Mouse (Mus musculus) heart, embryonic 12.5 days (tissue): ENCODE results near the gene Rtl1. TPM values are rescaled to one million over a fixed set of nuclear protein-coding genes. Genes with fewer than 3 reads are reported as not detected.

ENCODE experiments used
- ATAC-seq: fragments of 200-750 bp; cut with Nextera tagmentation; 2 replicates; pipeline ENCODE4 v1.8.0; 2017; ENCODE audit warnings: moderate TSS enrichment, moderate library complexity; ENCODE audit not compliant: insufficient number of reproducible peaks, low FRiP score
- H3K27ac ChIP-seq: fragments of 300-500 bp; sonication (generic); 2 replicates; pipeline ENCODE4 v1.5.1; 2016; ENCODE audit warnings: mild to moderate bottlenecking, moderate library complexity; ENCODE audit not compliant: poor library complexity, severe bottlenecking
- H3K27me3 ChIP-seq: fragments of 300-500 bp; sonication (generic); replicated peaks from 2 replicates; pipeline ENCODE4 v1.6.1; 2016; ENCODE audit warnings: mild to moderate bottlenecking, moderate library complexity
- H3K36me3 ChIP-seq: fragments of 300-500 bp; sonication (generic); 2 replicates; pipeline ENCODE4 v1.6.1; 2016; ENCODE audit warnings: mild to moderate bottlenecking, moderate library complexity
- H3K4me1 ChIP-seq: fragments of 300-500 bp; sonication (generic); replicated peaks from 2 replicates; pipeline ENCODE4 v1.6.1; 2016; ENCODE audit warnings: mild to moderate bottlenecking
- H3K4me2 ChIP-seq: fragments of 300-500 bp; sonication (generic); 2 replicates; pipeline ENCODE4 v1.6.1; 2016; ENCODE audit warnings: mild to moderate bottlenecking, moderate library complexity
- H3K4me3 ChIP-seq: fragments of 300-500 bp; sonication (generic); 2 replicates; pipeline ENCODE4 v1.5.1; 2016; ENCODE audit warnings: mild to moderate bottlenecking
- H3K9ac ChIP-seq: fragments of 300-500 bp; sonication (generic); 2 replicates; pipeline ENCODE4 v1.6.1; 2016; ENCODE audit warnings: mild to moderate bottlenecking, moderate library complexity
- H3K9me3 ChIP-seq: fragments of 300-500 bp; sonication (generic); replicated peaks from 2 replicates; pipeline ENCODE4 v1.6.1; 2016; ENCODE audit warnings: mild to moderate bottlenecking, moderate library complexity
- WGBS: fragments of 180-500 bp; shearing (Covaris S2); methylation state at CpG from one replicate; pipeline ENCODE4 v1.1.7; 2016; 5-methylcytosine and 5-hydroxymethylcytosine counted together
- polyA plus RNA-seq: library from polyadenylated mRNA; unstranded; fragments of >200 nt; fragmentation: Nextera tagmentation; extraction: Ambion mirVana; gene quantifications from 2 replicates; pipeline ENCODE4 v1.2.1, GENCODE M21; 2016

The Rtl1 gene
- polyA plus RNA-seq, 1 experiment from 2014 or later, result 0.34 TPM

- Histone ChIP-seq H3K36me3 (peaks cover 56% of the 10 kb centered on the region), H3K9ac (no peak overlapping the region), H3K27me3 (0 out of 2 replicates have a peak, but pooled peaks cover 17% of the 10 kb centered on the region), H3K27ac (no peak overlapping the region), H3K4me3 (no peak overlapping the region; the same call in 1 of the 2 replicates), H3K4me2 (peak overlapping the region; percentile 27), H3K4me1 (peaks cover 3% of the 10 kb centered on the region; the same call in 1 of the 2 replicates), H3K9me3 (peaks cover 11% of the 10 kb centered on the region)
- no peak for ATAC-seq
- 52% methylated on average over 33 of the region's 34 CpGs for WGBS
These were observed 12.6 kb upstream of the Rtl1 start for GRCm38 (mm10) chr12:109612392-109613385.

GRCm38 (mm10) chr12:109608576-109609440, 8.7 kb upstream of the Rtl1 start:
- WGBS, result 51% methylated on average over 13 of the region's 13 CpGs
- H3K4me2 ChIP-seq, result no peak overlapping the region
- peaks cover 63% of the 10 kb centered on the region for H3K36me3 ChIP-seq
- no peaks in the 10 kb centered on the region for H3K4me1 ChIP-seq
- no peak for ATAC-seq
- peaks cover 11% of the 10 kb centered on the region for H3K9me3 ChIP-seq
- H3K27ac ChIP-seq, result no peak overlapping the region
- no peak overlapping the region for H3K9ac ChIP-seq
- 0 out of 2 replicates have a peak, but pooled peaks cover 9% of the 10 kb centered on the region for H3K27me3 ChIP-seq
- H3K4me3 ChIP-seq, result no peak overlapping the region

DNA sequence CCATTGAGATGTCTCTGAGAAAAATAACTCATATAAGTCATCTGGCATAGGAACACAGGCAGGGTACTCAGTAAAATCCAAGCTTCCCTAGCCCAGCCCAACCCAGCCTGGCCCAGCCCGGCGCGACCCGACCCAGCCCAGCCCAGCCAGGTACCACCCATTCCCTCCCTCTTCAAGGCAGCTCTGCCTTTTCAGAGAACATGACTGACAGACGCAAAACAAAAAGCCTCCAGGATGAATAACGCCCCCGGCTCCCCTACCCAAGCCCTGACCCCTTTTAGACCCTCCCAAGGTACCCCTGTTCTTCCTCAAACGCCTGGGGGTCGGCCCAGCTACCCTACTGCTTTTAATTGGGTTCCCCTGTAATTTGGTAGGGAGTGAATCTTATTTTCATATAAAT, 7.8 kb upstream of the Rtl1 start:
- peaks cover 11% of the 10 kb centered on the region for H3K9me3 ChIP-seq
- H3K9ac ChIP-seq, result no peak overlapping the region
- H3K4me1 ChIP-seq, result no peaks in the 10 kb centered on the region
- H3K4me3 ChIP-seq, result no peak overlapping the region
- peaks cover 69% of the 10 kb centered on the region for H3K36me3 ChIP-seq
- ATAC-seq, result no peak
- WGBS, result 51% methylated on average over 9 of the region's 9 CpGs
- H3K27me3 ChIP-seq, result 0 out of 2 replicates have a peak, but pooled peaks cover 8% of the 10 kb centered on the region
- no peak overlapping the region for H3K27ac ChIP-seq
- H3K4me2 ChIP-seq, result no peak overlapping the region

DNA sequence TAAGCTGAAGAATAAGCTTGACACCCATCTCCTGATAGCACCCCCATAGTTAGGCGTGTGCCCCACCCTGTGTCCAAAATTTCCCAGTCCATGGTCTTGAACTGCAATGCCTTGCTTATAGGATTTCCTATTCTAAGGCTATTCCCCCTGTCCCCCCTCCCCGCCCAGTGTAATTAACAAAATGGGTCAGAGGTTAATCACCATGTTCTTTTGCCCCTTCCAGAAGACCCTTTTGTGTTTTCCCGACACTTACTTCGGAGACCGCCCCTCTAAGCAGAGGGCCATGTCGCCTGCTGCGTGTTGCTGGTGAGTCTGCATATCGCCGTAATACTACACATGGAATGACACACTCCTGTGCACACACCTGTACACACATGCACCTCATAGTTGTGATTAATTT, 7.1 kb upstream of the Rtl1 start:
- WGBS, result 82% methylated on average over 9 of the region's 9 CpGs
- peaks cover 72% of the 10 kb centered on the region for H3K36me3 ChIP-seq
- peaks cover 10% of the 10 kb centered on the region for H3K9me3 ChIP-seq
- no peak for ATAC-seq
- no peak overlapping the region for H3K4me2 ChIP-seq
- H3K9ac ChIP-seq, result no peak overlapping the region
- H3K4me1 ChIP-seq, result no peaks in the 10 kb centered on the region
- H3K27ac ChIP-seq, result no peak overlapping the region
- H3K27me3 ChIP-seq, result 0 out of 2 replicates have a peak, but pooled peaks cover 9% of the 10 kb centered on the region
- H3K4me3 ChIP-seq, result no peak overlapping the region

- no peak overlapping the region for H3K4me2 ChIP-seq
- no peak overlapping the region for H3K27ac ChIP-seq
- WGBS, result 71% methylated on average over 16 of the region's 16 CpGs
- H3K4me3 ChIP-seq, result no peak overlapping the region
- no peak for ATAC-seq
- H3K9me3 ChIP-seq, result no peaks in the 10 kb centered on the region
- no peak overlapping the region for H3K9ac ChIP-seq
- H3K4me1 ChIP-seq, result 0 out of 2 replicates have a peak, but pooled peaks cover 3% of the 10 kb centered on the region
- peaks cover 66% of the 10 kb centered on the region for H3K36me3 ChIP-seq
- H3K27me3 ChIP-seq, result 0 out of 2 replicates have a peak, but pooled peaks cover 9% of the 10 kb centered on the region
These were observed 5.0 kb upstream of the Rtl1 start for GRCm38 (mm10) chr12:109604982-109605721.

DNA sequence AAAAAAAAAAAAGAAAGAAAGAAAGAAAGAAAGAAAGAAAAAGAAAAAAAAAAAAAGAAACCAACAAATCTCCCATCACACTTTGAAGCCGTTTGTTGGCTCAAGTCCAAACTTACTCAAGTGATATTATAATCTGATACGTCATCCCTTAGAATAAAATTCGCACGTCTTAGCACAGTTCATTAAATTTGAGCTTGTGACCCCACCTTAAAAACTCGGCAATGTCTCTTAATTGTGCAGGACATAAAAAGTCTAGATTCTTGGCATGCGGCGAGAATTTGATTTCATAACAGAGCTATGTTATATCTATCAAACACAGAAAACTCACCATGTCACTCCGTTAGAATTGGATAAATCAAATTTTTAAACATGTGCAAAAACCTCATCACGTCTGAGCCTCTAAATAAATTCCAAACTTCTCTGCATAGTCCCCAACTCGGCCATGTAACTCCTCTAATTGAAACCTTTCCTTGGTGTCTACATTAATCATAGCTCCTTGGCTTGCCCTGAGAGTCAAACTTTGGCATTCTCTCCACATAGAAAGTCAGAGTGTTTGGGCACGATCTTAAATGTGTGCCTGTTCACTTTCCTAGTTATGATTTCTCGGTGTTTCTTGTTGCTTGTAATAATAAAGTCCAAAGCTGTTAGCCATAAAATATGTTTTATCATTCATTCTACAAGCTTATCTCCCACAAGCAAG, 1.4 kb downstream of the Rtl1 start:
- 67% methylated on average over 12 of the region's 12 CpGs for WGBS

DNA sequence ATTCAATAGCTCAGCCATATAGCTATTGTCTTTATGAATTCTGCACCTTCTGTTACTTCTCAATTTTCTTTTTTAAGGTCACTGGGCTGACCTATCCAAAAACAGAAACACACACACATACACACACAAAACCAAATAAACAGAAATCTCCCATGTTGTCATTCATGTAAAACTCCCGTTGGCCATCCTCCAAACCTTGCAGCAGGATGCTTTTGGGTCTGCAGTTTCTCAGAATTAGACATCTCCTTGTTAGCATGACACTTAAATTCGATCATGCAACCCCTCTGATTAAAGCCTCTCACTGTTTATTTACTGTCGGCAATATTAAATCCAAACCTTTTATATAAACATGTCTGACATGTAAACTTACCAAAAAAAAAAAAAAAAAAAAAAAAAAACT, 3.4 kb downstream of the Rtl1 start:
- H3K4me1 ChIP-seq, result peaks cover 26% of the 10 kb centered on the region
- H3K27ac ChIP-seq, result no peak overlapping the region
- no peak for ATAC-seq
- H3K4me3 ChIP-seq, result no peak overlapping the region
- no peak overlapping the region for H3K4me2 ChIP-seq
- 59% methylated on average over 3 of the region's 3 CpGs for WGBS
- H3K9me3 ChIP-seq, result peaks cover 3% of the 10 kb centered on the region; the same call in 1 of the 2 replicates
- H3K27me3 ChIP-seq, result 0 out of 2 replicates have a peak, but pooled peaks cover 4% of the 10 kb centered on the region
- H3K36me3 ChIP-seq, result peaks cover 46% of the 10 kb centered on the region
- H3K9ac ChIP-seq, result no peak overlapping the region

More for the DNA sequence above, 1.4 kb downstream of the Rtl1 start:
- H3K4me2 ChIP-seq, result no peak overlapping the region
- H3K27ac ChIP-seq, result no peak overlapping the region
- peaks cover 26% of the 10 kb centered on the region for H3K4me1 ChIP-seq
- 0 out of 2 replicates have a peak, but pooled peaks cover 9% of the 10 kb centered on the region for H3K27me3 ChIP-seq
- peaks cover 40% of the 10 kb centered on the region for H3K36me3 ChIP-seq
- no peak overlapping the region for H3K4me3 ChIP-seq
- peaks cover 1% of the 10 kb centered on the region; the same call in 1 of the 2 replicates for H3K9me3 ChIP-seq
- H3K9ac ChIP-seq, result no peak overlapping the region
- no peak for ATAC-seq

GRCm38 (mm10) chr12:109596232-109596631, 3.9 kb downstream of the Rtl1 start:
- 0 out of 2 replicates have a peak, but pooled peaks have one; percentile 18 for ATAC-seq
- no peak overlapping the region for H3K4me3 ChIP-seq
- no peak overlapping the region for H3K4me2 ChIP-seq
- WGBS, result 43% methylated on average over 8 of the region's 8 CpGs
- peaks cover 46% of the 10 kb centered on the region for H3K36me3 ChIP-seq
- no peak overlapping the region for H3K9ac ChIP-seq
- peaks cover 26% of the 10 kb centered on the region for H3K4me1 ChIP-seq
- 0 out of 2 replicates have a peak, but pooled peaks cover under 1% of the 10 kb centered on the region for H3K27me3 ChIP-seq
- peak overlapping the region; percentile 47; the same call in 1 of the 2 replicates for H3K27ac ChIP-seq
- peaks cover 3% of the 10 kb centered on the region; the same call in 1 of the 2 replicates for H3K9me3 ChIP-seq

DNA sequence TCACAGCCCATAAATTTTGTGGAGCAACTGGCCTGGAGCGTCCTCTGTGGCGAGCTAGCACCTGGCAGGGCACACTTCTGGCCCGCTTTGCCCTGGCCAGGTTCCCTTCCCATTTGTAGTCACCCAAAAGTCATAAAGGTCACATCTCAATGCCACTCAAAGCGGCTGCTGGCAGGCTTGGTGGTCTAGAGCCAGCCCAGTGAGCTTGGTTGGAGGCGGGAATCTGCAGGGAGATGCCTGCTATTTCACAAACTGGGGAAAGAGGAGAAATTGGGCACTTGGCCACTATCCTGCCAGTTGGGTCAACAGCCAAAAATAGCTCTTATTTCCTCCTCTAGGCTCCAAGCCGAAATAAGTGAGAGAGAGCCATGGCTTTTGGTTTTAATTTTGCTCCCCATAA, 4.4 kb downstream of the Rtl1 start:
- Histone ChIP-seq H3K27ac (peak overlapping the region; percentile 54), H3K4me2 (no peak overlapping the region)
- ATAC-seq, result no peak

GRCm38 (mm10) chr12:109594961-109595360, 5.2 kb downstream of the Rtl1 start:
- no peak overlapping the region for H3K27ac ChIP-seq
- ATAC-seq, result no peak
- peaks cover 37% of the 10 kb centered on the region for H3K36me3 ChIP-seq
- H3K9ac ChIP-seq, result no peak overlapping the region
- H3K9me3 ChIP-seq, result peaks cover 3% of the 10 kb centered on the region; the same call in 1 of the 2 replicates
- H3K4me1 ChIP-seq, result peaks cover 22% of the 10 kb centered on the region
- WGBS, result 88% methylated on average over 7 of the region's 7 CpGs
- H3K4me3 ChIP-seq, result no peak overlapping the region
- no peak overlapping the region for H3K4me2 ChIP-seq
- no peaks in the 10 kb centered on the region for H3K27me3 ChIP-seq

More for the DNA sequence above, 4.4 kb downstream of the Rtl1 start:
- WGBS, result 65% methylated on average over 6 of the region's 6 CpGs
- Histone ChIP-seq H3K36me3 (peaks cover 42% of the 10 kb centered on the region), H3K4me3 (no peak overlapping the region), H3K4me1 (peaks cover 26% of the 10 kb centered on the region), H3K9ac (no peak overlapping the region; the same call in 1 of the 2 replicates), H3K27me3 (no peaks in the 10 kb centered on the region), H3K9me3 (peaks cover 3% of the 10 kb centered on the region; the same call in 1 of the 2 replicates)
